Mouse (Mus musculus): ENCODE data around the gene Sat2.
A peak's percentile ranks its signal among the peaks of the same experiment; 100 is the strongest.

Sat2 gene

GRCm38 (mm10) chr11:69670786-69671725, 49.2 kb downstream of the Sat2 start:
- DNase-seq (ENCODE audit: low read depth), result peak; percentile 96

DNA sequence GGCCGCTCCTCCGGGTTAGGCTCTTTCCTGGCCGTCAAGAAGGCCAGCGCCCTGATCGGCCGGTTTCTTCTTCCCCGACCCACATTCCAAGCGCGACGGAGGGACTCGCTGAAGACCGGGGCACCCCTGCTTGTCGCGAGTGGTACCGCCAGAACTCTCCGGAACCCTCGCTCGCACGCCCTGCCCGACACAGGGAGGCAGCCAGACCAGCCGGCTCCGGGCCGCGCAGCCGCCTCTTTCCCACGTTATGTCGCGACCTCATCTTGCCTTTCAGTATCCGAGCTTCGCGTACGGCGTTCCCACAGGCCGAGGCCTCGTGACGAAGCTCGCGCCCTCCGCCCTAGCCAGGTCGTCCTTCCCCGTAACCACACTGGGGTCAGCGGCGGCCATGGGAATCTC, 49.9 kb downstream of the Sat2 start:
- DNase-seq (ENCODE audit: low read depth), result no peak

DNA sequence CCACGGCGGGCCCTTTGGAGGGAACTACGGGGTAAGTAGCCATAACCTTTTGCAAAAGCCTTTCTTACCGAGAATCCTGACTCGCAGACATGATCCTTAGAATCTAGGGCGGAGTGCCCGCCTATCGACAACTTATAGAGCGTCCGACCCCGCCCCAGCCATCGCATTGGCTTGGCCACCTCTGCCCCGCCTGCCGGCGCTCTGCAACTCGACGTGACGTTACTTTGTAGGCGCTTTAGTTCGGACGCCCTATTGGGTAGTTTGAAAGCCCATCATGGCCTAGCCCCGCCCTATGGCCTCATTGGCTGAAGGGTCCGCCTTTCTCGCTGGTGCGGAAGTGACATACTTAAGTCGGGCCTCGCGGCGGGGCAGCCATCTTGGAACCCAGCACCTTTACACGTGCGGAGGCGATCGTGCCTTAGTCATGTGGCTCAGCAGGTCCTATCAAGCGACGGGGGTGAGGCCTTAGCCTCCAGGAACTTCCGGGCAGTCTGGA, 50.4 kb downstream of the Sat2 start, which contains the start of gene Eif4a1:
Gene Eif4a1, minus strand, starts transcription at position 213 of the 496 bp plus-strand sequence.
- peak; percentile 100 for DNase-seq (ENCODE audit: low read depth)
